Mouse (Mus musculus): ENCODE results near the gene Igfbp6. TPM values are rescaled to one million over a fixed set of nuclear protein-coding genes. Genes with fewer than 3 reads are reported as not detected.

Gene Igfbp6
- polyA plus RNA-seq, 1 experiment from 2014 or later = 2.6 TPM

GRCm38 (mm10) chr15:102173581-102173980 lies 29.4 kb downstream of the Igfbp6 start:
- H3K4me2 ChIP-seq = no peak overlapping the region

DNA sequence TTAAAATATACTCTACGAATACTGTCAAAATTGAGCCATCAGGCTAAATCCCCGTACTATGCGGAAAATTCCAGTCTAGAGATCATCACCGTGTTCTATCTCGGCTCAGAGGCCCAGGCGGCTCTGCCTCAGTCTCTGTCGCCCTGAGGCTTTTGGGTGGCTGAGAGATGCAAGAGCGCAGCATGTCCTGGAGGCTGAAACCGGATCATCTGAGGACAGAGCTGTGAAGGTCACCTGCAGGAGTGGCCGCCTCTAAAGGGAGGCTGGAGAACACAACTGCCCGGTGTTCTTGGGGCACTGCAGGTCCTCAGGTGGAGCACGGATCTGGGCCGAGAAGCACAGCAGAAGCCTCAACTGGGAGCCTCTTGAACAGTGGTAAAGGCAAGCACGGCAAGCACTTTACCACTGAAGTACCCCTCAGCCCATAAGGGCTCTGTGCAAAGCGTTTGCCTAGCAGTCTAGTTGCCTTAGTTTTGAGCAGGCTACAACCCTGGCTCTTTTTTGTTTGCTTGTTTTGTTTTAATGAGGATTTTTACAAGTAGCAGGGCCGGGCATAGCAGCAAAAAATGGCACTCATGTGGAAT lies 31.7 kb downstream of the Igfbp6 start:
- H3K4me1 ChIP-seq = no peaks in the 10 kb centered on the region
- no peaks in the 10 kb centered on the region for H3K27me3 ChIP-seq (replicated peaks)
- 87% methylated on average over 16 of the region's 16 CpGs for WGBS
- no peaks in the 10 kb centered on the region for H3K36me3 ChIP-seq (replicated peaks)
- no peak for ATAC-seq (replicated peaks)
- no peaks in the 10 kb centered on the region for H3K9me3 ChIP-seq
- no peak overlapping the region for H3K4me2 ChIP-seq
- no peak overlapping the region for H3K4me3 ChIP-seq
- H3K27ac ChIP-seq = no peak overlapping the region
- H3K9ac ChIP-seq = no peak overlapping the region

More at GRCm38 (mm10) chr15:102173581-102173980, 29.4 kb downstream of the Igfbp6 start:
- 97% methylated on average over 3 of the region's 3 CpGs for WGBS
- no peaks in the 10 kb centered on the region for H3K27me3 ChIP-seq (replicated peaks)
- H3K36me3 ChIP-seq (replicated peaks) = no peaks in the 10 kb centered on the region
- no peak for ATAC-seq (replicated peaks)
- H3K4me3 ChIP-seq = no peak overlapping the region
- H3K27ac ChIP-seq = no peak overlapping the region
- no peaks in the 10 kb centered on the region for H3K9me3 ChIP-seq
- H3K4me1 ChIP-seq = no peaks in the 10 kb centered on the region
- H3K9ac ChIP-seq = no peak overlapping the region

- H3K9me3 ChIP-seq = no peaks in the 10 kb centered on the region
- no peaks in the 10 kb centered on the region for H3K4me1 ChIP-seq
- H3K4me3 ChIP-seq = no peak overlapping the region
- WGBS = 92% methylated on average over 7 of the region's 7 CpGs
- no peaks in the 10 kb centered on the region for H3K36me3 ChIP-seq (replicated peaks)
- no peak overlapping the region for H3K4me2 ChIP-seq
- H3K27me3 ChIP-seq (replicated peaks) = no peaks in the 10 kb centered on the region
- H3K27ac ChIP-seq = no peak overlapping the region
- no peak overlapping the region for H3K9ac ChIP-seq
- ATAC-seq (replicated peaks) = no peak
Measured at GRCm38 (mm10) chr15:102176571-102177316, 32.6 kb downstream of the Igfbp6 start.

DNA sequence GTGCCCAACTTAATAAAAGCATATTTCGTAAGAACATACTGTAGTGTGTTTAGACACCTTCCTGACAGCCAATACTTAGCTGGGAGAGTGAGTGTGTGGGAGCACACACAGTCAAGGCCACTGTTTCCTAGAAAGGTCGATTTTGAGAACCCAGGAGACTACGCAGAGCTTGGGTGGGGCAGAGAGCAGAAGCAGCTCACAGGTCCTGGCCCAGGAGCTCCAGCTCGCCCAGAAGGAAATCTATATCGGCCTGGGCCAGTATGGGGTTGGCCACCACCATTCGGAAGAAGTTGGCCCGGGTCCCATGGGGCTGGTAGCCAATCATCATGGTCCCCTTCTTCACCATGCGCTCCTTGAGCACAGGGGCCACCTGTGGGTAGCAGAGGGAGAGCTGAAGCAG lies 33.3 kb downstream of the Igfbp6 start:
- H3K4me3 ChIP-seq = no peak overlapping the region
- no peaks in the 10 kb centered on the region for H3K27me3 ChIP-seq (replicated peaks)
- H3K4me2 ChIP-seq = no peak overlapping the region
- H3K9me3 ChIP-seq = no peaks in the 10 kb centered on the region
- no peak overlapping the region for H3K9ac ChIP-seq
- no peaks in the 10 kb centered on the region for H3K36me3 ChIP-seq (replicated peaks)
- no peak overlapping the region for H3K27ac ChIP-seq
- ATAC-seq (replicated peaks) = no peak
- H3K4me1 ChIP-seq = no peaks in the 10 kb centered on the region
- WGBS = 82% methylated on average over 8 of the region's 8 CpGs

DNA sequence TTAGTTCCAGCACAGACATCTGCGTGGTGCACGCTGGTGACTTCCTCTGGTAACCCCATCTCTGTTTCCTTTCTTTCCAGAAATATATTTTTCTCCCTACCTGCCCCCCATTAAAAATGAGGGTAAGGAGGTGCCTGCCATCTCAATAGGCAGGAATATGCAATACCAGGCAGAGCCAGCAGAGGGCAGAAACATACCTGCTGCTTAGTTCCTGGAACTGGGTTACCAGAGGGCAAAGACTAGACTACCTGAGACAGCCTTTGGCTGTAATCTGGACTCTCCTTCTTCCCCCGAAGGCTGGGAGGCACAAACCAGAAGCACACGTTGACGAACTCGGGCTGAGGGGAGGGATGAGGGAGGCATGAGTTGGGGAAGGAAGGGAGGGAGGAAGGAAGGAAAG lies 34.1 kb downstream of the Igfbp6 start:
- ATAC-seq (replicated peaks) = no peak
- Histone ChIP-seq H3K4me1 (no peaks in the 10 kb centered on the region), H3K9me3 (no peaks in the 10 kb centered on the region), H3K27ac (no peak overlapping the region), H3K27me3 (replicated peaks) (no peaks in the 10 kb centered on the region), H3K36me3 (replicated peaks) (no peaks in the 10 kb centered on the region), H3K9ac (no peak overlapping the region), H3K4me3 (no peak overlapping the region), H3K4me2 (no peak overlapping the region)
- WGBS = 24% methylated on average over 3 of the region's 6 CpGs

GRCm38 (mm10) chr15:102179106-102179505 lies 34.9 kb downstream of the Igfbp6 start:
- H3K4me1 ChIP-seq = no peaks in the 10 kb centered on the region
- no peak overlapping the region for H3K9ac ChIP-seq
- H3K4me3 ChIP-seq = no peak overlapping the region
- H3K27ac ChIP-seq = no peak overlapping the region
- WGBS = 78% methylated on average over 9 of the region's 9 CpGs
- no peak for ATAC-seq (replicated peaks)
- no peaks in the 10 kb centered on the region for H3K9me3 ChIP-seq
- H3K36me3 ChIP-seq (replicated peaks) = no peaks in the 10 kb centered on the region
- H3K4me2 ChIP-seq = no peak overlapping the region
- no peaks in the 10 kb centered on the region for H3K27me3 ChIP-seq (replicated peaks)

DNA sequence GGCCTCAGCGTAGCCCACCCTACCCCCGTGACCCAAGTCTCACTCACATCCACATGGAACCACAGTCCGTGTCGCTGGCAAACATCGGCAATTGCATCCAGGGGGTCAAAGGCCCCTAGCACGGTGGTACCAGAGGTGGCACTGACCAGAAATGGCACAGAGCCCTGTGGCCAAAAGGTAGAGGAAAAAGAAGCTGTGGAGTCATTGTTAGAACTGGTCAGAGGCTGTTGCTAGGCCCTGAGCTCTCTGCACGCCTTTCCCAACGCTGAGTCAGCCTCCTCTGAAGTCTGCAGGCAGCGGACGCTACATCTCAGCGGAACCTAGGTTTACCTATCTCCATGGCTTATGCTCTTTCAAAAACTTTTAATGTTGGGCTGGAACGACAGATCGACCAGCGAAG lies 35.8 kb downstream of the Igfbp6 start:
- Histone ChIP-seq H3K4me2 (no peak overlapping the region), H3K27ac (no peak overlapping the region), H3K9ac (no peak overlapping the region), H3K9me3 (no peaks in the 10 kb centered on the region), H3K4me3 (no peak overlapping the region), H3K4me1 (no peaks in the 10 kb centered on the region), H3K27me3 (replicated peaks) (no peaks in the 10 kb centered on the region), H3K36me3 (replicated peaks) (no peaks in the 10 kb centered on the region)
- 88% methylated on average over 14 of the region's 14 CpGs for WGBS
- no peak for ATAC-seq (replicated peaks)

DNA sequence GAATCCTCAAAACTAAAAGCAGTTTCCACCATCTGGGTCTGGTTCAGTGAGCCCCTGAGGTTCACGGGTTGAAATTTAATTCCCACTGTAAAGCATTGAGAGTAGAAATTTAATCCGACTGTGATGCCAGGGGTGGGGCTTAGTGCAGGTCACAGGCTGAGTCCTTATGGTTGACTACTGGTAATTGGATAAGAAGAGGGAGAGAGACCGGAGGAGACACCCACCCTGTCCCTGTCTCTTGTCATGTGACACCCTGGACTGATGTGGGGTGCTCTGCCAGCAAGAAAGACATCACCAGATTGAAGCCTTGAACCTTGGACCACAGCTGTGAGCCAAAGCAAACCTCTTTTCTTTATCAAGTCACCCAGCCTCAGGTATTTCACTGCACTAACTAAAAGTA lies 38.9 kb downstream of the Igfbp6 start:
- Histone ChIP-seq H3K27me3 (replicated peaks) (no peaks in the 10 kb centered on the region), H3K4me1 (no peaks in the 10 kb centered on the region), H3K4me2 (no peak overlapping the region), H3K27ac (no peak overlapping the region), H3K4me3 (no peak overlapping the region), H3K9ac (no peak overlapping the region), H3K9me3 (no peaks in the 10 kb centered on the region), H3K36me3 (replicated peaks) (no peaks in the 10 kb centered on the region)
- ATAC-seq (replicated peaks) = no peak
- WGBS = 77% methylated on average over 3 of the region's 3 CpGs

DNA sequence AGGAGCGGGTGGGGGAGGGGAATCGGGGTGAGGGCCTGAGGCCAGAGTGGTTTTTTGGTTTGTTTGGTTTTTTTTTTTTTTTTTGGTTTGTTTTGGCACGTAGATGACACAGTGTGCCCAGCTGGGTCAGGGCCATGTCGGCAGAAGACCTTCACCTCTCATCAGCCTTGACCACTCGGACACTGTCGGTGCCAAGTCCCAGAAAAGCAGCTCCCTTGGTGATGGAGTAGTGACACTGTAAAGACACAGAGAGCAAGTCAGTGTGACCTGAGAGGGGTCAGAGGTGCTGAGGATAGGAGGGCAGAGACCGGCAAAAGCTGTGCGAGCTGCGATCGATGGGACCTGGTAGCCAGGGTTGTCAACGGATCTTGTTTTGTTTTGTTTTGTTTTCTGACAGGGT lies 42.1 kb downstream of the Igfbp6 start:
- no peaks in the 10 kb centered on the region for H3K27me3 ChIP-seq (replicated peaks)
- no peak overlapping the region for H3K4me2 ChIP-seq
- no peaks in the 10 kb centered on the region for H3K9me3 ChIP-seq
- H3K4me3 ChIP-seq = no peak overlapping the region
- no peak overlapping the region for H3K27ac ChIP-seq
- no peak for ATAC-seq (replicated peaks)
- no peak overlapping the region for H3K9ac ChIP-seq
- H3K4me1 ChIP-seq = no peaks in the 10 kb centered on the region
- WGBS = 90% methylated on average over 11 of the region's 11 CpGs
- H3K36me3 ChIP-seq (replicated peaks) = no peaks in the 10 kb centered on the region

- H3K9me3 ChIP-seq = no peaks in the 10 kb centered on the region
- H3K4me2 ChIP-seq = no peak overlapping the region
- ATAC-seq (replicated peaks) = no peak
- no peak overlapping the region for H3K4me3 ChIP-seq
- H3K27me3 ChIP-seq (replicated peaks) = no peaks in the 10 kb centered on the region
- H3K36me3 ChIP-seq (replicated peaks) = no peaks in the 10 kb centered on the region
- no peak overlapping the region for H3K9ac ChIP-seq
- 91% methylated on average over 10 of the region's 10 CpGs for WGBS
- H3K27ac ChIP-seq = no peak overlapping the region
- no peaks in the 10 kb centered on the region for H3K4me1 ChIP-seq
Measured at GRCm38 (mm10) chr15:102188096-102188495, 43.9 kb downstream of the Igfbp6 start.

DNA sequence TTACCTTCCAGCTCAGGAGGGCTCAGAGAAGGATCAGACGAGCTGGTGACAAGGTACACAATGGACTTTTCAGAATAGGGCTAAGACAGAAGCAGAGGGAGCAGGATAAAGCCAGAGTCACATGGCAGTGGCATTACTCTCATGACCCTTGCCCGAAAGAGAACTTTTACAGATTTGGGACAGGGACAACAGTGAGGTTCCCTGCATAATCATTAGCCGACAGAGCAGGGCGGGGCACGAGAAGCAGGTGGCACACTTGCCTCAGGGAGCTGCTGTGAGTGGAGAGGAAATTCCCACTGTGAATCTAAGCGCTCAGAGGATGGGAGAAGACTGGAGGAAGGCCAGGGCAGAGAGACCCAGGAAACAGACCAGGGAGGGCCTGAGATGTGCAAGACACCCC lies 44.7 kb downstream of the Igfbp6 start:
- no peaks in the 10 kb centered on the region for H3K36me3 ChIP-seq (replicated peaks)

DNA sequence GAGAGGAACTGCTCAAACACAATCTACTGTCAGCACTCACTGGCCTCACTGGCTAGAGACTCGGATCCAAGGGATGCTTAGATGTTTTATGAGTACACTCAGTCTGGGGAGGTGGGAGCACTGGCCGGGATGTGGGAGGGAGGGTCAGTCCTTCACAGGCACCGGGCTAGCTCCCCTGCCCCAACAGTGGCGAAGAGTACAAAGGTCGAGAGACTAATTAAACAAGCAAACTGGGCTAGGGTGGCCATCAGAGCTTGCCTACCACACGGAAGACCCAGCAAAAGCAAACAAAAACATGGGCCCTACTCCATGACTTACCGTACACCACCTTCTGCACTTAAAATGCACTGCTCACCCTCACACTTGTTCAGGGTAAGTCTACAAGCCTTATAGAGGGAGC lies 47.5 kb downstream of the Igfbp6 start:
- ATAC-seq (replicated peaks) = no peak
- Histone ChIP-seq H3K9me3 (no peaks in the 10 kb centered on the region), H3K9ac (no peak overlapping the region), H3K27ac (no peak overlapping the region), H3K4me3 (no peak overlapping the region), H3K27me3 (replicated peaks) (no peaks in the 10 kb centered on the region), H3K4me2 (no peak overlapping the region), H3K4me1 (no peaks in the 10 kb centered on the region), H3K36me3 (replicated peaks) (no peaks in the 10 kb centered on the region)
- 76% methylated on average over 7 of the region's 7 CpGs for WGBS

More for the DNA sequence above, 44.7 kb downstream of the Igfbp6 start:
- ATAC-seq (replicated peaks) = no peak
- WGBS = 55% methylated on average over 6 of the region's 6 CpGs
- H3K4me2 ChIP-seq = no peak overlapping the region
- no peak overlapping the region for H3K27ac ChIP-seq
- no peaks in the 10 kb centered on the region for H3K27me3 ChIP-seq (replicated peaks)
- no peak overlapping the region for H3K9ac ChIP-seq
- no peaks in the 10 kb centered on the region for H3K9me3 ChIP-seq
- no peak overlapping the region for H3K4me3 ChIP-seq
- H3K4me1 ChIP-seq = no peaks in the 10 kb centered on the region

- Histone ChIP-seq H3K4me3 (no peak overlapping the region), H3K9ac (no peak overlapping the region), H3K27ac (no peak overlapping the region), H3K27me3 (replicated peaks) (no peaks in the 10 kb centered on the region), H3K4me2 (no peak overlapping the region), H3K9me3 (no peaks in the 10 kb centered on the region), H3K4me1 (no peaks in the 10 kb centered on the region), H3K36me3 (replicated peaks) (no peaks in the 10 kb centered on the region)
- no peak for ATAC-seq (replicated peaks)
- 74% methylated on average over 7 of the region's 7 CpGs for WGBS
Measured at GRCm38 (mm10) chr15:102192271-102192812, 48.2 kb downstream of the Igfbp6 start.

All from midbrain, embryonic 15.5 days (tissue).